Mouse (Mus musculus): ENCODE measurements around the gene Scd2.

GRCm38 (mm10) chr19:44261774-44262173, 31.7 kb upstream of the Scd2 start:
- TF ChIP-seq CTCF (IDR thresholded peaks at IDR 0.05; ENCODE audit: low read depth) (no peak), EP300 (optimal IDR thresholded peaks at IDR 0.05) (no peak)
